Mouse (Mus musculus) lung, postnatal 14 days (tissue): Measurements from ENCODE around the gene Gm11111.
"Not testable (repeated sequence)": the region's sequence is repeated elsewhere in the genome, so short reads cannot be mapped to it uniquely, and the experiment has no call there.

Experiments used
- DNase-seq: peaks from one replicate; pipeline ENCODE4 v3.0.0; 2021

The Gm11111 gene

DNA sequence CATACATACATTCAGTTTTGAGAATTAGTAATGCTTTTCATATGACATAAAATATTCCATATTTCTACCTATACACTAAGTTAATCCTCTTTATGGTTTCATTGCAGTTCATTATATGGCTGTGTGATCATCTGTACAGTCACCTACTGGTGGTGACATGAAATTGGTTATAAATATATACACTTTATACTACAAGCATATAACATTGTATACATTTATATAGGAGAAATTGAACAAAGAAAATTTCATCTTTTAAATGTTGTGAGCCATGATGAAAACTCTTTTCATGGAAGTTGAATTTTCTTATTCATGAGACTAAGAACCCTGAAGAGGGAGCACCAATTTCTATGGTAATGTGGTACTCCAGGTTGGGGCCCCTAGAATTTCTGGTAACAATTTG, at the start of gene Gm11111:
Gene Gm11111 (plus strand): TSS at position 301 of the 400 bp plus-strand sequence.
- no peak for DNase-seq

DNA sequence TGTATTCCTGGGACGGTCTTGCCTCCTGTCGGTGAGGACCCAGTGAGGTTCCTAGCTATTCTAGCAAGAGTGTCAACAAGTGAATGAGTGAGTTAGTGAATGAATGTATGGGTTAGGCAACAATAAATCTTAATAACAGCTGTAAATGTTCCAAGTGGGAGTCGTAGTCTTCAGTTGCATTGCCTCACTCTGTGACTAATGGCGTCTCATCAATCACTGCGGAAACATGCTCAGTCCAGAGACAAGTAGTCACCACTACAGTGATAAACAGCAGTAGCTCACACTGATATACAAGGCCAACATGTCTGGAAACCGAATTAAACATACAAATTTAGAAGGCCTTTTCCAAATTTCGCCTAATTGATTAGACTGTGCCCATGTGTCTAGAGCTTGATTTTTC, 36.3 kb upstream of the Gm11111 start:
- DNase-seq: no peak

DNA sequence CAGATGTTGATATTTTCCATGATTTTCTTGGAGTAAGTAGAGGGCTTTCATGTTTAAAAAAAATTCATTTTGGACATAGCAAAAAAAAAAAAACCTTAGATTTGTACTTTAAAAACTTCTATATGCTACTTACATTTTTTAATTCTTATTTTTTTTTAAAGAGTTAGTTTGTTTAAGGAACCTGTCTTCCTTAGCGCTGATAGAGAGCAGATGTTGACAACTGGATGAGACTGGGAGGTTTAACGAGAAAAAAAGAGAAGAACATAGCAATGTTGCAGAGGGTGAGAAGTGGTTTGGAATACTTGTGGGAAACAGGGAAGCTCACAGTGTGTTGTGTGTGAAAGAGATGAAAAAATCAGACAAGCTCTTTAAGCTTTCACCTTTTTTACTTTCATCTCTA, 32.4 kb upstream of the Gm11111 start:
- DNase-seq: no peak

DNA sequence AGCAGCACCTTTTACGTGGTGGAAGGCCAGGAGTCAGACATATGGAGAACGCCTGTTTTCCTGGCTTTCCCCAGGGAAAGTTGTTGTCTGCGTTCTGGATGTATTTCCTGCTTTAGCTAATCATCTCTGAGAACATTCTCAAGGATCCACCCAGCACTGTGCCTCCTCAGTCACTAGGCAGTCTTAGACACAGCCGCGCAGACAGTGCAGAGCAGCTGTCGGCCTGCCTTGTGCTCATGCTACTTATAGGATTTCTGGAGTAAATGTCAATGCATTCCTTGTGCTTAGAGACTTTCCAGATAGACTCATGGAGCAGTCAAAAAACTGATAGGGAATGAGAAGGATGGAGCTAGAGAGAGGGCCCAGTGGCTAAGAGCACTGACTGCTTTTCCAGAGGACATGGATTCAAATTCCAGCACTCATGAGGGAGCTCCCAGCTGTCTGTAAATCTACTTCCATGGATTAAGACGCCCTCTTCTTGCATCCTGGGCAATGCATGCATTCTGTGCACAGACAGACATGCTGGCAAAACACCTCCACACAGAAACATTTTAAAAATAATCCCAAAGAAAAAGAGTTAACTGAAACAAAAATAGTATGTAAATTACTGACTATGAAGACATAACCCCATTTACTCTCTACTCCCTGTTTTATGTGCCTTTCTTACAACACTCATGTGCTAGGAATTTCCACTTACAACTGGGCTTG, 30.1 kb upstream of the Gm11111 start:
- no peak for DNase-seq

DNA sequence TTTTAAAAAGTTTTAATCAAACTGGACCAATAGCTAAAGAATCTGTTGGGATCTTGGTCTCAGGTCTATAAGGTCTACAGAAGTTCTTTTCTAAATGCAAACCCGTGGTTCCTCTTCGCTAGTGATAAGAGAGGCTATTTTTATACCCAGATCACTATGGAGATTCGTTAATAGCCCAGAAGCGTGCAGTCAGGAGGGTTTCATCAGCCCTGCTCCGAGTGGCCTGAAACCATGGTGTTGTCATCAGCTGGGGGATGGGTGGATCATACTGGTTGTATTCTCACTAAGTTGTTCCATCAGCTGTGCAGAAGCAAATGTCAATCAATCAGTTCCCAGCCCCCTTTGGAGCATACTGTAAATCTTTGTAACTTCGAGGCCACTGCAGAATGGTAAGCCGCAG, 29.4 kb upstream of the Gm11111 start:
- no peak for DNase-seq

DNA sequence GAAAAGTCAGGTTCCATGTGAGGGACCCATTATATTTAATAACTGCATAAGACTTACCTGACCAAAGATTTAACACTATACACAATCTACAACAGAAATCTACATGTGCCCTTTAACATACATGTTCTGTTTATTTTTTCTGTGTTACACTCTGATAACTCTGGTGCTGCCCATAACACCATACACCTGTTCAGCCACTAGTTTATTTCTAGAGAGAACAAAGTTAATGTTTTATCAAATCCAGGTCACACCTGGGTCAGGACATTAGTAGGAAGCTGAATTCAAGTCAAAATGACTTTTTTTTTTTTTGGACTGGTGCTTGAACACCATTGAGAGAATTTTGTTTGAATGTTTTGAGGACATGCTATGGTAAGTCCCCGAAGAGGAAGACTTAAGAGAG, 28.7 kb upstream of the Gm11111 start:
- no peak for DNase-seq

DNA sequence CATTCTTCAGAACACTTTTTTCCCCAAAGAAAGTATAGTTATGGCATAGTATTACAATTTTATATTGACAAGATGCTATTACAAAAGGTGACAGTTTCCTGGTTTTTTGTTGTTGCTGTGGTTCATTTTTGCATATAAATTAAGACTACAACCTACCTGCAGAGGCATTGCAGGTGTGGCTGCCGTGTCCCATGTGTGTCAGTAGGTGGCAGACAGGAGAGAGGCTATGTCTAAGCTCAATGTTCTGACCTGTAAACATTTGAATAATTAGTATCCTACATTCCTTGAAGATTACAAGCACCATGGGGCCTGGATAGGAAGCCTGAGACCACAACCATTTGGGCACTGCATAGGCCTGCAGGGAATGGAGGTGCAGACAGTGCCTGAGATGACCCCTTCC, 11.2 kb upstream of the Gm11111 start:
- DNase-seq: no peak

DNA sequence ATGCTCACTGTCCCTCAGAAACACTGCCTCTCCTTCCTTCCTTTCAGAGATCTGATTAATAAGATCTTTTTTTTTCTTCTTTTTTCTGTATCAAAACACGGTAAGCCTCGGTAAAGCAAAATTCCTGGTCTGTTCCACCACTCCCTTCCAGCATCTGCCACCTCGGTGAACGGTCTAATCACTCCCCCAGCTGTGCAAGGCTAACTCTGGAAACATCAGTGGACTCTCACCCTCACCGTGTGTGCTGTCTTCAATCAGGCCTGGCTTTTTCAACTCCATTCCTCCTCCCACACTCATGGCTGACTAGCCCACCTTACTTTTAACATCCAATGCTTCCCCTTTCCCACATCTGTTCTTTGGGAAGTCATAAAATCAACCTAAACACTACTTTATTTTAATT, 2.2 kb upstream of the Gm11111 start:
- no peak for DNase-seq

DNA sequence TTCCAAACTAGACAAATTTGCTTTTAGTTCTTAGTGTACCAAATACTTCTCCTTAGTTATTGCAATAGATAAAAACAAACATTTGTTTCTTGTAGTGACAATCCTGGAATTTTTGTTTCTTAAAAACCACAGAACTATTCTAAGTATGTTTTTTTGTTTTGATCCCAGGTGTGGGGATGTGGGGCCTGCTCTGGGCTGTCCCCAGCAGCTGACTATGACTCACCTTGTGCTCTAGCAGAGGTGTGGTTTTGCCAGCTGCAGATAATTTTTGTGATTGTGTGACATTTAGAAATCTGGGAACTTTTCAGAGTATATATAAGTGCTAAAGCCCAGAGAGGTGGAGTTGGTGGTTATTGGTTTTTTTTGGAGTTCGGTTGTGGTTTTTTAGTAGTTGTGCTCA, 1.6 kb upstream of the Gm11111 start:
- DNase-seq: no peak

DNA sequence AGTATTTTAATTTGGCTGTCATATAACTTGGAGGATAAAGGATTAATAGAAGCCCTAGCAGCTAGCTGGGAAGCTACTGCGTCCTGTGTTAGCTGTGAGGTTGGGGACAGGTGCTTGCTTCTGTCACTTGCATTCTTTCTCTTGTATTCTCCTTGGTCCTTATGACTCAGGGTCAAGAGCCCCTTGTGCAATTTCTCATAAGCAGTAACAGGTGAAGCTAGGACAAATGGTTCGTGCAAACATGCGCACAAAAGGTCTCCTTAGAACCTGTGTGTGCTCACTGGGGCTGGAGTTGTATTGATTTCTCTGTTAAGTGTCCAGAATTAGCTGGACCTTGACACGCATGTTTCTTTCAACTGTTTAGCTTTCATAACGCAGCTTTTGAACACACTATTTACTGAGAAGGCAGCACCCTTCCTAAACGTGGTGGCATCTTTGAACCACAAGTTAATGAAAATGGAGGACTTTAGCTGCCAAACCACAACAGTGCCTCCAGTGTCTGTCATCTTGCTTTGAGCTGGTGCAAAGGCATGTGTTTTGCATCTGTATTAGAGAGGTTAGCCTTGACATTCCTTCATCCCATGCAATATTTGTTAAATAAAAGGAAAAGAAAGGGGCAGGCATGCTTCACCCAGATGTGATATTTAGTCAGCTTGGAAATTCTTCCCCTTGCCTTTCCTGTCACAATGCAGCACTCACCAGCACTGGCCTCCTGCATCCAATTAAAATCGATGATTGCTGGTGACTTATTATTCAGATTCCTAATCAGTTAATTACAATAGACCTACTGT, 511 bp downstream of the Gm11111 start:
- no peak for DNase-seq

DNA sequence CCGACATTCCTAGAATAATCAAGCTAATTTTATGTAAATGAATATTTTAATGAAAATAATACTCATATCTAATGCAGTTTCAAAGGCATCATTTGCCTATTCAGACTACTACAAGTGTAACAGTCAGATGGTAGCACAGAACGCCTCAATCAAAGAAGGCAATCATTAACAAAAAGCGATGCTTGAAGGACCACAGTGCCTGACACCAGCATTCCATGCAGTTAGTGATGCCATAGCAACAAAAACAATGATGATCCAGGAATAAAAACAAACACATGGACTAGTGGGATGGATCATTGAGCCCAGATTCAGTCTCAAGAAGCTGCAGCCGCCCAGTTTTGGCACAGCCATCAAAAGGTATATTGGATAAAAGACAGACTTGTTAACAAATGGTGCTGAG, 8.8 kb downstream of the Gm11111 start:
- DNase-seq: no peak

DNA sequence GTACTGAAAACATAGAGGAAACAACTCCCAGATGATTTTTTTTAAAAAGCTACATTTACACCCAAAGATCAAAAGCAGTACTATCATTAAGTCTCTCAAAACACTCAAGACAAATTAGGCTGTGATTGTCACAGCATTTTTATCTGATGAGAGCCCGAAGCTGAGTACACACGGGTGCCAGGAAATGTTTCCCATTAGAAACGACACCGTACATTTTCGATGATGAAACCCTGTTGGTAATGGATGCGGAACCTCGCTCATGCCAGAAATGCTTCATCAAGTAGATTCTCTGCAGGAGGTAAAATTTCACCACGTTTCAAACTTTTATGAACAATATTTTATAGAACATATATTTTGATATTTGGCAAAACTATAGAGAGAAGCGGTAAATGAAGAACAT, 10.3 kb downstream of the Gm11111 start:
- DNase-seq: no peak

DNA sequence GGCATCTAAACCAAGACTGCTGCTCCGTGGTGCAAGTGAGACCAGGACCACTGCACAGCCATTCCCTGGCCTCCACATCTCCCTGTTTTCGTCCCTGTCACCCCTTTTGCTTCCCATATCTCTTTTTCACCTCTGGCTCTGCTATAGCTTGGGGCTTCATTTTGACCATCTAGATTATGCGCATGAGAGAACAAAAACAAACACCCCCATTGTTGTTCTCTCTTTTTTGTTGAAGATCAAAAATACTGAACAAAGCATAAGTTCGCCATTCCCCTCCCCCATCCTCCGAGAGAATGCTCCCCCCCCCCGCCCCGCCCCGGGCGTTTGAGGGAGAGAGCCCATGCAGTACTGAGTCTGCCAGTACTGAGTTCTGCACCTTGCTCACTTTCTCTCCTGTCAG, 11.3 kb downstream of the Gm11111 start:
- DNase-seq: no peak

DNA sequence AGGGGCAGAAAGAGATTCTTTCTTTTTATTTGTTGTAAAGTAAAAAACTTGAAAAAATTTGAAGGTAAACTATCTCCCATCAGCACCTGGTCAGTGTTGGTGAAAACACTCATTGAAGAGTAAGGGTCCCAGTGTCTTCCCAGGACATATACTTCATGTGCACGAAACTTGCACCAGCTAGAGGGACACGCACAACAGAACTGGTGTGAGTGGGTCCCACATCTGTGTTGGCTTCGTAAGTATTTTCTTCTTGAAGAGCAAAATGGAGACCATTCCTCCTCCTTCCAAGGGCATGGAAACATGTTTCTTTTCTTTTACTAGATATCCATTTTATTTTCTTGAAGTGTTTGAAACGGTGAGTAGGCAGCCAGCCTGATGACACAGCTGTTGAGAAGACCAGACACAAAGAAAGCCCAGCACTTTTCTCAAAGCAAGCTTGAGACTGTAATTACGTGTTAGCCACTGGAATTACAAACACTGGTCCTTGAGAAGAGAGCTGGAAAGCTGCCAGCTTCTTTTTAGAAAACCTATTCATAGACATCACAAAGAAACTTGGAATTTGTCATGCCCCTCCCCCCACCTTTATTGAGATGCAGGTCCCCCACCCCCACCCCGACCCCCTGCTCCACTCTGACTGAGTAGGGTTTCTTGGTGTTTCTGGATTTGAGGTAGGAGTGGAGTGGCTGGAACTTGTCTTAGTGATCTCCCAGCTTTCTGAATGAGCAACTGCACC, 14.1 kb downstream of the Gm11111 start:
- DNase-seq: no peak

DNA sequence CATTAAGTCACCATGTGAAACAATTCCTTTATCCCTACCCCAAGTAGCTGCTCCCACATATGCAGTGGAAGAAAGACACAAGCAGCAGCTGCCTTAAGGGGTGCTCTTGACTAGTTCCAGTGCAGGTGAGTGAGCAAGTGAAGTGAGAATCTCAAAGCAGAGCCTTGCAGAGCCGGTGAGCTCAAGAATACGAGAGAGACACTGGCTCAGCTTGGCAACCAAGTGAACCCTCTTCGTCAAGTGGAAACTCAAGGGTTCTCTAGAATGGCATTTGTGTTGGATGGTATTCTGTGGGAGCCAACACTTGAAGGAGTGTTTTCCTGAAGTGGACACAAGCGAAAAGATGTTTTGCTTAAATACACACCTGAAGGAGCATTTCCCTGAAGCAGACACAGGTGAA, 16.0 kb downstream of the Gm11111 start:
- DNase-seq: no peak

DNA sequence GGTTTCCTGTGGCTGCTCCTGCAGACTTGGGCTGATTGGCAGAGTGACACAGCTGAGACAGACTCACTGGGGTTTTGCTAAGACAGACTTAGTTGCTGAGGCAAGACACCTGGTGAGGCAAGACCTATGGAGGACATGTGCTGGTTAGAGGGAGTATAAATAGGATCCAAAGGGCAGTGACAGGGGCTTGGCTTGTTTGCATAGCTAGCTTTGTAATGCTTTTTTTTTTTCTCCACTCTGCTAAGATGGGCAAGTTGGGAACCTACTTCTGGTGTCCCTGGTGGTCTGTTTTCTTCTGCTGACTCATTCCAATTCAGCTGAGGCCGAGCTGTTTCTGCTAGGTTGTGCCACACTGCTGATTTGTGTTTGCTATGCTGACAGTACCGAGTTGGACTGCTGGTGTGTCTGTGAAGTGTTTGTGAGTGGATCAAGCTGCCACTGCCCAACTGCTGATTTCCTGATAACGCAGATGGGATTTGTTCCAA, 16.6 kb downstream of the Gm11111 start:
- DNase-seq: peak; percentile 37

DNA sequence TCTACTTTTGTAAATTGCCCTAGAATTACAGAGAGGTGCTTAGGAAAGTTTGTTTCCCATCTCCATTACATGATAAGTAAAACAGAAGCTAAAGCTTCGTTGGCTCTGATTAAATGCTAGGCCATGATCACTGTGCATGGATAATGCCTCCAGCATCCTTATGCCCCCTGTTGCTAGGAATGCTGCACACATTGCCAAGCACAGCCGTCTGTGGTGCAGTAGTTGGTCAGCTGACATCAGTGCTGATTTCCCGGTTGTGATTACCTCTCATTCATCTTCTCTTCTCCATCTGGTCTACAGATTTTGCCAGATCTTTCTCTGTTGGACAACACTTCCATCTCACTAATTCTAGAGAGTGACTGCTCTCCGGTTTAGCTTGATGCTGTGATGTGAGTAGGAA, 19.9 kb downstream of the Gm11111 start:
- no peak for DNase-seq

DNA sequence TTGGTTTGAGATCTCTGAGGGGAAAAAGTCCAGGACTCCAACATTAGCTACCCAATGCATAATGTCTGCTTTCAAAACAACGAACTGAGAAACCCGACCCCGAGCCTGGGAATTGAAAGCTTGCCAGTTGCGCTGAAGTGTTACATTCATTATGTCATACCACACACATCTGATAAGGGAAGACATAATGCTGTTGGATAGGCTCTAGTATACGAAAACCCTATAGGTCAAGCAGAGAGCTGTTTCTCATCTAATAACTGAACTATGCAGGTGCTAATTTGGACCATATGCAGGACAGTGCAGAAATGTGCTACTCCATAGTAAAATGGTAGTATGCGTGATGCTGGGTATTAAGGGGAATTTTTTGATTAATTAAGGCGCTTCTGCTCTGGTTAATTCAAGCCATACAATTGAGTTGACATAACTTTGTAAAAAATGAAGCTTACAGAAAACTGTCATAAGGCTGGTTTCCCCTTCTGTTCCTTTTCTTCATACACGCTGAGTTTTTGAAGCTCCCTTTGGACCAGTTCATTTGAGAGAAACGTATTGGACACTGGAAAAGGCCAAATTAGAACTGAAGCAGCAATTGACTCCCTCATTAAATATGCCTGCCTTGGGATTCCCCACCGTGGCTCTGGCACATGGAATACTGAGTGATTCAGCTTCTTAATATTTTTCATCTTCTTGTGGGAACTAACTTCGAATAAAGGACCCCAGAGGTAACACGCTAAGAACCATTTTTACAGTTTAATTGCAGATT, 22.4 kb downstream of the Gm11111 start:
- no peak for DNase-seq

DNA sequence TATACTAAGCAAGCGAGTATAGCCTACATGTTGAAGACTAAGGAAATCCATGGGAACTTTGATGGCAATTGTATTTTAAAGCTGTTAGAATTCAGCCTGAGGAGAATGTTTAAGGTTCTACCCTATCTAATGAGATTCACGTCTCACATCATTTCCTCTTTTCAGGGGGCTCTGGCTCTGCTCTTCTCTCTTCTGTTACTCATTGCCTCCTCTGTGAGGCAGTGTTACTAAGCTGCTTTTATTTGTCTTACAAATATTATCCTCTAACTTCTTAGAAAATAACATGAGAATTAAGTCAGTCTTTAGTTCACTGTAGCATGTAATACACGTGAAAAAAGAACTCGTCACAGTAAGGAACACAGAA, 23.0 kb downstream of the Gm11111 start:
- DNase-seq: no peak

DNA sequence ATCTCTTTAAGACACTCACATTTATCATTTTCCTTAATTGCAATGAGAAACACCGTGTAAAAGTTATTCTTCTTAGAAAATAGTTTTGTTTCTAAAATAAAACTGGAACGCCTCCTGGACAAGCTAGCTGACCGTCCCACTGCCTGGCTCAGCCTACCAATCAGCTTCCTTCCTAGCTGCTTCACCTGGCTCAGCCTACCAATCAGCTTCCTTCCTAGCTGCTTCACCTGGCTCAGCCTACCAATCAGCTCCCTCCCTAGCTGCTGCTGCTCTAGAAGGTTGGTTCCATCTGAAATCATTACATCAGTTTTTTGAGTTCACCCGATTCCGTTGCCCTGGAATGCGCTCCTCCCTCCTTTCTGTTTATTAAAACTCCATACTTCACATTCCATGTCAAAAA, 24.0 kb downstream of the Gm11111 start:
- not testable (repeated sequence) for DNase-seq

DNA sequence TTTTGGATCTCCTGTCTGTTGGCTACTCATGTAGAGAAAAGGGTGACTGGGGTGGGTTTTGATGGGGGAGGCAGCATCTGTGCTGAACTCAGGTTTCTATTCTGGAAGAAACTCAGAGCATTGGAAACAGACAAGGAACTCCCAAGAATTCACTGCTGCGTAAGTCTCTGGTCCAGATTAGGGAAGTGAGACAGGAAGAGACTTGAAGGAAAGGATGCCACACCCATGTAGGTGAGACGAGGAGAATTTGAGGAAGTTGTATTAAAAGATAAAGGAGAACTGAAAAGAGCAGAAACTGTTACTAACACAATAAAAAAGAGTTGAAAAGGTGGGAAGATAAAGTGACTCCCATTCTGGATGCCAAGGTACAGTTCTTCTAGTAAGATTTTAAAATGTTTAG, 25.9 kb downstream of the Gm11111 start:
- no peak for DNase-seq

DNA sequence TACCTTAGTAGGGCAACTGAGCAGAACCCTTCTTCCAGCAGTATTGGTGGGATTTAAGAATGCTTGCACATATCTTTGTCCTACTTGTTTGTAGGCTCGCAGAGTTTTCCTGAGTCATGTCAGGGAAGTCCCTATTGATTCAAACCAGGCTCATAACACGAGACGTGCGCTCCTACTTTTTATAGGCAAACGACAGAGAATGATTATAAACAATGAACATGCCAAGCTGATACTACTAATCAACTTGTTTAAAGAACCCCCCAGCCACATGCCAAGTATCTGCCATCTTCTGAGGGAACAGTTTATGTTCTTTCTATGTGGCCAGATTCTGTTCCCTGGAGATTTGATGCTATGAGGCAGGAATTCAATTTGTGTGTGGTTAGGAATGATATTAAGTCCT, 28.3 kb downstream of the Gm11111 start:
- DNase-seq: no peak

DNA sequence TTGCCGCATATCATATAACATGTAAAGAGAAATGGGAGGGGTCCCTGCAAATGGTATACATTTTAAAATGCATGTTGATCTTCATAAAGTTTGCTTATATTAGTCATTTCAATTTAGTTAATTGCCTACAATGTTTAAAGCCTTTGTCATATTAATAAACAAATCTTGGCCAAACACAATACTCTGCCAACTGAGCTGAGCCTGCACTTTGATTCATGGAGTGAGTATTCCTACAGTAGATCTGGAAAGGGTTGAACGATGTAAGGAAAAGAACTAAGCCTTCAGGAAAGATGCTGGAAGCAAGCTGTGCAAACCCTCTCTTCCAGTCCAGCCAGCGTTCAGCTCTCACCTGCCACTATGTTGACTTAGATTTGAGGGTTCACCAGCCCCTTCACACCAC, 29.6 kb downstream of the Gm11111 start:
- no peak for DNase-seq
